Mouse (Mus musculus): ENCODE measurements at regions not wholly inside any gene's neighbourhood (a gene's known extent, or its start where the extent isn't known, plus 50 kb on each side); places are given as distances from the start of the nearest gene placed in this dataset.
A peak's percentile ranks its signal among the peaks of the same experiment; 100 is the strongest.

DNA sequence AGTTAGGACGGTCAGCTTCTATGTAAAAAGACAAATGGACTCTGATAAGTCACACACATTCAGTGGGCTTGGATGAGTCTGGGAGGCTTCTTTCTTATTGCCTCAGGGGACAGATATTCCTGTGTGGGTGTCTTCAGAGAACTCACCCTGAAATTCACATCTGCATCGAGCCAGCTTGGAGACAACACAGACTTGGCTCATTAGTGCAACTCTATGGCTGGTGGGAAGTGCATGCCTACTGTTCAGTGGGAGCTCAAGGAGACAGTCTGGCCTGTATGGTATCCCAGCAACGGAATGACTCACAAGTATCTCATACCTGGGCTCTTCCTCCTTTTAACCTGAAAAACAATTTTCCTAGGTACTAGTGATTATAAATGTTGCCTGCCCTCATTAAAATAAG lies 224.6 kb upstream of the Hs6st1 start:
- intact Hi-C loops (cut with DNase I) = loop anchor here (10.0 kb wide), 2 partner anchors 59 to 291 kb away; no protein-coding TSS in a partner anchor
- DNase-seq = no peak
- H3K4me3 ChIP-seq = no peak overlapping the region
- H3K27ac ChIP-seq = no peak overlapping the region
- no peak for TF ChIP-seq CTCF (IDR thresholded peaks at IDR 0.05)

DNA sequence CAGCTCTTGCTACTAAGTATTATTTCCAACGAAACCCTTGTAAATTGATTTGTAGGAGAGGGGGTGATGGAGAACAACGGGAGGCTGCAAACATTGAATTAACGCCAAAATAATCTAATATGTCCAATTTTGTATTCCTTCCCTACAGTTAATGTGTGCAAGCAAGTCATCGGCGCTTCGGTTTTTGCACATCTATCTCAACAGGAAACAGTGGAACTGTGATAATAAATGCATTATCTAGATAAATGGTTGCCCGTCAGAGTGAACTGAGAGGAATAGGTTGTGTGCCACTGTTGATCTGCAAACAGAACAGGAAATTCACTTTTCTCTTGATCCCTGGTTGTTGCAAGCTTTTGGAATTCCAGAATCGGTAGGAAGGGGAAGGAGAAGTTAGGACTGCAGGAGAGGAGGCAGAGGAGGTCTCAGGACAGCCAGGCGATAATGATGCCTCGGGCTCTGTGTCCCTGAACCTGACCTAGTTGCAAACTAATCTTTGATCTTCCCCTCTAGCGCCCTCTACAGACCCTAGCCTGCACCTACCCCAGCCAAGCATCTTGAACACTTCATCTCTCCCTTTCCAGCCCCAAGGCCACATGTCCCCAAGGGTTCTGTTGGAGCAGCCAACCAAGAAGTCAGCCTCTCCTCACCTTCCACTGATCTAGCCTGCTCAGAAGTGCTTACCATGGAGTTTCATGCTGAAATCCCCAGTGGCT lies 221.8 kb upstream of the Hs6st1 start:
- TF ChIP-seq CTCF (IDR thresholded peaks at IDR 0.05) = peak; percentile 70
- H3K27ac ChIP-seq = no peak overlapping the region
- peak; percentile 60 for DNase-seq
- H3K4me3 ChIP-seq = no peak overlapping the region
- intact Hi-C loops (cut with DNase I) = loop anchor here (1.0 to 10.0 kb wide), 4 partner anchors 62 to 459 kb away; no protein-coding TSS in a partner anchor

DNA sequence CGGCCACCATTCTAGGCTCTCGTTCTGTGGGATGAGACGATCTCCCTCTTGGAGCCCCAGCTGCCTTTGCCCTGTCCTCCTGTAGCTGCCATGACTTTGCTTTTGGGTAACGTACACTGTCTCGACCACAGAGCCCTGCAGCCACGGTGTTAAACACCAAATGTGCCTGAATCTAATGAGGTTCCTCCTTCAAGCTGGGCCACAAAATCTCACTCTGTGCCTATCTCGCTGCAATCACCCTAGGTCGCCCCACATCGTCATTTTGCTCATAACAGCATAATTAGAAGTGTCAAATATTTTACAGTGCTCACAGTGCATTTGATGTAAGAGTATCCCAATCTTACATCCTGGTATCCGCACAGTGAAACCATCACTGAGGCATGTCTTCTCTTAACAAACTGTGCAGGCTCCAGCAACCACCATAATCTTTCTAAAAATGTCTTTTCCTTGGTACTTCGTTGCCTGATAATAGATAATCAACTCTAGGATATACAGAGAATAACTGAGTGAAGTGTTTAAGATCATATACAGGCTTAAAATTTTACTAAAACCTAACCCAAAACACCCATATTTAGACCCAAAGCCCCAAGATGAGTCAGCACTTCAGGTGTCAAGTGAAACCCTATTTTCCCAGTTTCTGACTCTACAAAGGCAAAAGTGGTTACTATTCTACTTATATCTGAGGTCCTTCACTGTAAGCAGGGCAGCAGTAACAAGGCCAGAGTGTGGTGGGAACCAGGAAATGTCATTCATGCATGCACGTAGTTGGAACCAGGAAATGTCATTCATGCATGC lies 219.8 kb upstream of the Hs6st1 start:
- no peak for DNase-seq
- H3K4me3 ChIP-seq = no peak overlapping the region
- no peak overlapping the region for H3K27ac ChIP-seq
- intact Hi-C loops (cut with DNase I) = loop anchor here (5.0 to 10.0 kb wide), 3 partner anchors 64 to 461 kb away; no protein-coding TSS in a partner anchor
- TF ChIP-seq CTCF (IDR thresholded peaks at IDR 0.05) = no peak

DNA sequence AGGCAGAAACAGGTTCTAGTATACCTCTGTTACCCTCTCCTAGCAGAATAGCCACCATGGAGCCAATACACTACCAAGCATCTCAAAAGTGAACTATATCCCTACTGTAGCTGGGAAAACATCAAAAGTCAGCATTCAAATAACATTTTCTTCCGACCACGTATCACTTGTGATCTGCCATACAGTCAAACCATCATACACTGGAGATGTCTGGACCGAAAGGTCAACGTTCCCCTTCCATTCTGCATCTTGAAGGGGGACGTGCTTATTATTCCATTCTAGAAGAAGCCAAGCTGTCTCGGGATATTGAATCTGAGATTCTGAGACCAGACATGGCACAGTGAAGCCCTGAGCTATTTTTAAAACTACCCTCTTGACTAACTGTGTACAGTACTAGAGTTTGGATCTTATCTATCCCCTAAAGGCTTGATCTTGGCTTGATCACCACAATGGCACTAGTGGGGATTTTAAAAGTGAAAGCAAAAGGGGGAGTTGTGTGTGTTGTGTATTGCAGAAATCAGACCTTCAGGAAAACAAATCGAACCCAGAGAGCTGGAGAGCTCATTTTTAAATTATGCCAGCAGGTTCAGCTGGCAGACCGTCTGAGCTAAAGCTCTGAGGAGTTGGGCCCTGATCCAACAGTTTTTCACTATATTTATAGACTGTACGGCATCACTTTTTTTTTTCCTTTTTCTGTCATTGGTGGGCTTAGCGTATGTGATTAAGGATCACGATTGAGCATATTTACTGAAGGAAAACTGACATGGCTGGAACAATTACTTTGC lies 218.6 kb upstream of the Hs6st1 start:
- intact Hi-C loops (cut with DNase I) = loop anchor here (5.0 to 10.0 kb wide), 3 partner anchors 65 to 462 kb away; no protein-coding TSS in a partner anchor
- no peak for DNase-seq
- Histone ChIP-seq H3K4me3 (peak overlapping the region; percentile 60), H3K27ac (peak overlapping the region; percentile 25; the same call in 1 of the 2 replicates)
- no peak for TF ChIP-seq CTCF (IDR thresholded peaks at IDR 0.05)

DNA sequence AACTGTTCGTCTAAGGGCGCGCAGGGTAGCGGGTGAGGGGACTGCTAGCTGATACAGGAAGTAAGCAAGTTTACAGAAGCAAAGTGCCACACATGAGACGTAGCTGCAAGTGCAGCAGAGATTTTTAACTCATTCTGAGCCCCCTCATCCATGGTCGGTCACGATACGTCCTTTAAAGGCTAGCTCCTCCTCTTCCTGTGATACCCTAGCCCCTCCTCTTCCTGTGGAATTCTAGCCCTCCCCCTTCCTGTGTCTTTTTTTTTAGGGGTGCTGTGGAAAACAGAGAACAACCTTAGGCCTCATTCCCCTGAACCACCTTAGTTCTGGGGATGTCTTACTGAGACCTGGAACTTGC lies 218.0 kb upstream of the Hs6st1 start:
- Histone ChIP-seq H3K27ac (peak overlapping the region; percentile 25; the same call in 1 of the 2 replicates), H3K4me3 (peak overlapping the region; percentile 60)
- intact Hi-C loops (cut with DNase I) = no loop called here

DNA sequence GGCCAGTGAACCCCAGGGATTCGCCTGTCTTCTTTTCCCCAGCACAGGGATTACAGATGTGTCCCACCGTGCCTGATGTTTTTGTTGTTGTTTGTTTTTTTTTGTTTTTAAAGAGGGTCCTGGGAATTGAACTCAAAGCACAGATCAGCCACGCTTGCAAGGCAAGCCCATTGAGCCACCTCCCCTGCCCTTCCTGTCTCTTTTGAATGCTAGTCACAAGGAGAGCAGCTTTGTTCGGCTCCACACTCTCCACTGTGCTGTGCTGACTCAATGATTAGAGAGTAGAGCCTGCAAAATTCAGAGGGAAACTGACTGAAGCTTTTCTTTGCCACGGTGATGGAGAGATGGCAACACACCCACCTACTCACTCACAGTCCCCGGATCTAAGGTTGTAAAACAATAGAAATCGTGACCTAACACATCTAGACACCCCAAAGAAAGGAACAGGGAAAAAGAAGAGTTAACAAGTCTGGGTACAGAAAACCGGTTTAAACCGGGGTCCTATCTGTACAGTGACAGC lies 217.6 kb upstream of the Hs6st1 start:
- TF ChIP-seq CTCF (IDR thresholded peaks at IDR 0.05) = no peak
- H3K4me3 ChIP-seq = no peak overlapping the region
- peak overlapping the region; percentile 25; the same call in 1 of the 2 replicates for H3K27ac ChIP-seq
- intact Hi-C loops (cut with DNase I) = no loop called here
- no peak for DNase-seq

More for the DNA sequence above, 218.0 kb upstream of the Hs6st1 start:
- DNase-seq = no peak
- no peak for TF ChIP-seq CTCF (IDR thresholded peaks at IDR 0.05)

DNA sequence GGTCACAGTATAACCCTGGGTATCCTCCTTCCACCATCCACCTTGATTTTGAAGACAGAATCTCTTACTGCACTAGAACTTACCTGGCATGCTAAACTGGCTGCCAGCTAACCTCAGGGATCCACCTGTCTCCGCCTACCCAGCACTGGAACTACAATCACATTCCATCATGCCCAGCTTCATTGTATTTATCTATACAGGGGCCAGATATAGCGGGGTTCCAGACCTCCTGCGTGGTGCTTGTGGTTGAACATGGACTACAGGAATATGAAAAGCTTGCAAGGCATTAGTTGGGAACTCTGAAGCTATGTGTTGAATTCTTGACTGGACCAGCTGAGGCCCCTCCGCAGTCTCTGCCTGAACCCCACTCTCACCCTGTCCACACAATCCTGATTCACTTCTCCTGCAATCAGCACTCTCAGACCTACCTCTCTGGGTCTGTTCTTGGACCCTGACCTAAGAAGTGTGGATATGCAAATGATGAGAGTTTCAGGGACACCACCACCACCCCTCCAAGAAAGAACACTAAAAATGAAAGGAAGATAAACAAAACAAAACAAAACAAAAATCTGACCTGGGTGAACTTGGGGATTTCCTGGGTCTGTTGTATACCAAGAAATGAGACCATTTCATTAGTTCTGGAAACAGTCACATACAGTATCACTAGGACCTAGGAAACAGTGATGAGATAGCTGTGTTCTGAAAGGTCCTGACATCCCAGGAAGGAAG lies 216.4 kb upstream of the Hs6st1 start:
- no peak overlapping the region for H3K4me3 ChIP-seq
- no peak for DNase-seq
- no peak overlapping the region for H3K27ac ChIP-seq
- intact Hi-C loops (cut with DNase I) = no loop called here
- TF ChIP-seq CTCF (IDR thresholded peaks at IDR 0.05) = no peak

DNA sequence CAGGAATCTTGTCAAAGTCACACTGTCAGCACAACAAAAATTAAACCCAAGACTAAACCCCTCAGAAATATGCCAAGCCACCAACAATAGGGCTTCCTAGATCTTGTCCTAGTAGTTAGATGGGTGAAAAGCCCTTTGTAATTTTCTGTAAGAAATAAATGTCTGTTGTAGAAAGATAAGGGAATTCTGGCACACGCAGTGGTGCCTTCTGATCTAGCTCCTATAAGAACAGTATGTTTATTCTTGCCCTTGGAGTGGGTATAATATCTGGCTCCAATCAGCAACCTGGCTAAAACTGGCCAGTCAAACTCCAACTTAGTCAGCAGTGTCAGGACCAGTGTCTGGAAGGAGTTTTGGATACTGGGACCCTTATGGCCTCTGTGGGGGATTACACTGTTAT lies 215.2 kb upstream of the Hs6st1 start:
- Histone ChIP-seq H3K27ac (no peak overlapping the region), H3K4me3 (no peak overlapping the region)
- TF ChIP-seq CTCF (IDR thresholded peaks at IDR 0.05) = no peak
- intact Hi-C loops (cut with DNase I) = no loop called here
- DNase-seq = no peak

DNA sequence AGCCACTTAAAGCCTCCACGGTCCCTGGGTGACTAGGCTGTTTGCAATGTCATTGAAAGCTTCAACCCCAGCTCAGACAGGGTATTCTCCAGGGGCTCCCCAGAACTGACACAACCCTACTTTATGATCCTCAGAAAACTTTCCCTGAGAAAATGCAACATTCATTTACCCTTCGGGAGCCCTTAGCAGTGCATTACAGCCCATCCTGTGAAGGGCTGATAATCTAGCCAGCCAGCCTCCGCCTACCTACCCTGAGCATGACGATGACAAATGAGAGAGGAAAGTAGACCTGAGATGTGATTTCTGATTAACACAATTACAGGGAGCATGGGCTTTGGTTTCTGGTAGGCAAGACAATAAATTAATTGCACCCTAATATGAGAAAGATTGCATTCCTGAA lies 212.6 kb upstream of the Hs6st1 start:
- TF ChIP-seq CTCF (IDR thresholded peaks at IDR 0.05) = no peak
- no peak overlapping the region for H3K27ac ChIP-seq
- H3K4me3 ChIP-seq = no peak overlapping the region
- intact Hi-C loops (cut with DNase I) = no loop called here
- DNase-seq = no peak

DNA sequence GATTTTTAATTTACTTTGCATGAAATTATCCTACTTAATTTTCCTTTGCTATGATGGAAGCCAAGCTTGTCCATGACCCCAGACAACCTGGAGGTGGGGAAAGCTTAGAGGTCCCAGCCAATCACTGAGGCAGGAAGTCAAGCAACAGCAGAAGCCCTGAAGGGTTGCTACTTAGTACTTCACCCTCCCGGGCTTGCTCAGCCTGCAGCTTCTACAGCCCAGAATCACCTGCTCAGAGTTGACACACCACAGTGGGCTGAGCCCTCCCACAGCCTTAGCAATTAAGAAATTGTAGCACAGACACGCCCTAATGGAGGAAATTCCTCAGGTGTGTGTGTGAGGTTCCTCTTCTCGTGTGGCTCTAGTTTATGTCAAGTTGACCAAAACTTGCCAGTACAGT lies 209.9 kb upstream of the Hs6st1 start:
- Histone ChIP-seq H3K4me3 (no peak overlapping the region), H3K27ac (no peak overlapping the region)
- no peak for TF ChIP-seq CTCF (IDR thresholded peaks at IDR 0.05)
- intact Hi-C loops (cut with DNase I) = no loop called here
- no peak for DNase-seq

DNA sequence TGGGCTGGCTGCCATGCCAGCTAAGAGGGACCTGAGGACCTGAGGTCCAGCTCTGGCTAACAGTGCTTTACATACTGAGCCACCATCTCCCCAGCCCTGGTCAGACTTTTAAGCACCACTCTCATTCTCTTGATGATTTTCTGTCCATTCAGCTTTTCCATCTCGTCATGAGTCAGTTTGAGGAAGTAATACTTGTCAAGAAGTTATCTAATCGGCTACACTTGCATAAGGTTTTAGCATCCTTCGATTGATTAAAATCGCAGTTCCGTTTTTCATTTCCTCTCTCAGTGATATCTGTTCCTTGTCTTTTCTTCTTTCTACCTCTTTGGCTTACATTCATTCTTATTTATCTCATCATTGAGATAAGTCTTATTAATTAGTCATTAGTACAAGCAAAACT lies 207.4 kb upstream of the Hs6st1 start:
- intact Hi-C loops (cut with DNase I) = no loop called here
- no peak for DNase-seq
- H3K27ac ChIP-seq = no peak overlapping the region
- TF ChIP-seq CTCF (IDR thresholded peaks at IDR 0.05) = no peak
- no peak overlapping the region for H3K4me3 ChIP-seq

DNA sequence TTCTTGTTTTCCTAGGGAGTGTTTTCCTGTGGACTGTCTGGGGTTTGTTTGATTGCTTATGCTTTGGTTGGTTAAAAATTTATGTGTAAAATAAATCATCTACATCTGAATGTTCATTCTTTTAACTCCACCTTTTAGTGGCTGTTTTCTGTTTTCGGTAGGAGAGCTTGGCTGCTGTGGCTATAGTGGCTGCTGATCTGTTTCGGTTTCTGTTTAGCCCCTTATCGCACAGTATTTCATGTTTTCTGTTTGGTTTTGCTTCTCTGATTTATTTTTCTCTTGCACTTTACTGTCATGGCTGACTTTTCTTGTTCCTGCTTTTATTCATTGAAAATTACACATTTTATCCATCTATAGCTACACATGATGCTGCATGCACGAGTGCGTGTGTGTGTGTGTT lies 206.0 kb upstream of the Hs6st1 start:
- Histone ChIP-seq H3K27ac (no peak overlapping the region), H3K4me3 (no peak overlapping the region)
- intact Hi-C loops (cut with DNase I) = no loop called here
- no peak for DNase-seq
- TF ChIP-seq CTCF (IDR thresholded peaks at IDR 0.05) = no peak
